Mouse (Mus musculus): Measurements from ENCODE around the gene Plp2.
A peak's percentile ranks its signal among the peaks of the same experiment; 100 is the strongest.

Plp2 gene

DNA sequence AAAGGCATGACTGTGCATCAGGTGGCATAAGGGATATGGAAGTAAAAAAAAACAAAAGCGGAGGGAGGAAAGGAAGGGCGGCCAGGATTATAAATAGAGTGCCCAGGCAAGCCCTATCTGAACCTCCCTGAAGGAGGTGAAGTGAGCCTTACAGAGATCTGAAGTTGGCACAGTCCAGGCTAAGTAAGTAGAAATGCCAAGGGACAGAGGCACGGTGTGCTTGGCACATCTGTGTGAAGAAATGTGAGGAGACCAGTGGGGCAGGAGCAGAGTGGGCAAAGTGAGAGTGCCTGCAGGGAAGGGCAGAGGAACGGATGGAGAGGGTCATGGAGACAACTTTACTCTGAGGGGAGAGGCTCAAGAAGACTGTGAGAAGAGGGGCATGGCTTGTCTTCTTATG lies 10.1 kb downstream of the Plp2 start:
- no peak for DNase-seq

DNA sequence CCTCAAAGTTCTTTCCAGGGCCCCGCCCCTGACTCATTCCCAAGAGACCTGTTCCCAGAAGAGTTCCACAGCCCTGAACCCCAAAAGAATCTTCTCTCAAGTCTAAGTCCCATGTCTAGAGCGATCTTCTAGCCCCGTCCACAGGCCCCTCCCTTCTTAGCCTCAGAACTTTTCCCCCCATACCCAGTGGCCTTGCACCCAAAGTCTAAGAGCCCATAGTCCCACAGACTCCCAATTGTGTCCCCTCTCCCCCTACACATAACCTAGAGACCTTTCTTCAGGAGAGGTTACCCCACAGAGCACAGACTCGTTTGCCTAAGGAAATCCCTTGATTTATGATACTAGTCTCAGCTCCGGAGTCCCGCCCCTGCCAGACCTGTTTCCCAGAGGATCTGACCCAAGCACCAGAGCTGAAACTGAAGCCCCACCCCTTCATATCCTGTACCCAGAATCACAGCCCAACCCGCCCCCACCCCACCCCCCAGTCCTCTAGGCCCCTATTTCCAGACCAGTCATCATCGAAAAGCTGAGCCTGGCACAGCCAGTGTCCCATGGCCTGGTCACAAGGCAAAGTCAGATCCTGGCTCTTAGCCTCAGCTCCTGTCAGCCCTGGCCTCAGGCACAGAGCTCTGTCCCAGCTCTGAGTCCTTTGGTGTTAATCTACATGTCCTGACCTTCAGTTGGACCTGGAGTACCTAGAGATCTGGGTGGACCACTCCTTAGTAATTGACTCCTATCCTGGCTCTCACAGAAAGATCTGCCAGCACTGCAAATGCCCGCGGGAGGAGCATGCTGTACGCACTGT lies 12.2 kb downstream of the Plp2 start:
- peak; percentile 56 for DNase-seq

DNA sequence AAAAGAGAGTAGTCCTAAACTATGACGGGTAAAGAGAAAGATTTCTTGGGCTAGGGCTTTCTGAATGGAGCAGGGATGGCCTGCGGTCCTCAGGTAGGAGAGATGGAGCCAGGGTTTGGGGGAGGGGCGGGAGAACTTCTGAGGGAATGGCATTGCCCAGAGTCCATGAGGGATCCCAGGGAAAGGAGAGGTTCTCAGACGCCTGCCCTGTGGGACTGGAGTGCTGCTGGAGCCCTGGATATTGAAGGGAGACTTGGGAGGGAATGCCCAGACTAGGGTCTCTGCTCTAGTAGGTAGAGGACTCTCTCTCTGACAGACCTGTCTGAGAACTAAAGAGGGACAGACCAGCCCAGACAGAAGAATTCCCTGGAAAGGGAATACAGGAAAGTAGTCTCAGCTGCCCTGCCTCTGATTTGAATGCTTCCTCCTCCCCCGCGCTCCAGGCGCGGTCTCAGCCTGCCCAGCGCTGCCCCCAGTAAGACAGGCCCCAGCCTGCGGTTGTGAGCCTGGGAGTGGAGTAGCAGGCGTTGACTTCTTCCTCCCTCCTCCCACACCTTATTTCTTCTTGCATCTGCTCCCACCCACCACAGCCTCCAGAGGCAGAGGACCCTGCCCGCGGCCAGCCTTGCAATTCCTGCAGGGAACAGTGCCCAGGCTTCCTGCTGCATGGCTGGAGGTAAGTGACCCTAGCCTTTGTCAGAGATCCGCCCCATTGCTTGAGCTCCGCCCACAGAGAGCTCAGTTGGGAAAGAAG lies 13.0 kb downstream of the Plp2 start:
- DNase-seq = peak; percentile 82

- peak; percentile 72 for DNase-seq
Measured at GRCm38 (mm10) chrX:7657221-7657639, 14.0 kb downstream of the Plp2 start, which contains the start of gene Prickle3. Gene Prickle3 (plus strand): TSS chrX:7657260.

DNA sequence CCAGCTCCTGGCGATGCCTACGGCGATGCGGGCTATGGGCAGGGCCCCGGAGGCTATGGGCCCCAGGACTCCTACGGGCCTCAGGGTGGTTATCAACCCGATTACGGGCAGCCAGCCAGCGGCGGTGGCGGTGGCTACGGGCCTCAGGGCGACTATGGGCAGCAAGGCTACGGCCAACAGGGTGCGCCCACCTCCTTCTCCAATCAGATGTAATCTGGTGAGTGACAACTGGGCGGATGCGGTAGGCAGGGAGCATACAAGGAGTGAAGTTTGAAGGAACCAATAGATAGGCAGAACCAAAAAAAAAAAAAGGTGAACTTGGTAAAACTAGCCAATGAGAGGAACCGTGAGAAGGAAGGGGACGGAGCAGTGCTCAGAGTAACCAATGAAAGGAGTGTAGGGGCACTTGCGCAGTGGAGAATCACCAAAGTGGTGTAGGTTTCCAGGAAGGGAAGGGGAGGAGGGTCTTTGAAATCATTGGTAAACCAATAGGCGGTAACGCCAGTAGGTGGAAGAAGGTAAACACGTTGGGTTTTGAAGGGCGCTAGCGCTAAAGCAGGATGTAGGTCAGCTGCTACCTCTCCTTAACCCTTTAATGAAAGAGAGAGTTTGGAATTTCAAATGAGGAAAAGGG lies 22.4 kb downstream of the Plp2 start:
- DNase-seq = peak; percentile 91

- DNase-seq = peak; percentile 79
Measured at GRCm38 (mm10) chrX:7645349-7645748, 25.8 kb downstream of the Plp2 start.

DNA sequence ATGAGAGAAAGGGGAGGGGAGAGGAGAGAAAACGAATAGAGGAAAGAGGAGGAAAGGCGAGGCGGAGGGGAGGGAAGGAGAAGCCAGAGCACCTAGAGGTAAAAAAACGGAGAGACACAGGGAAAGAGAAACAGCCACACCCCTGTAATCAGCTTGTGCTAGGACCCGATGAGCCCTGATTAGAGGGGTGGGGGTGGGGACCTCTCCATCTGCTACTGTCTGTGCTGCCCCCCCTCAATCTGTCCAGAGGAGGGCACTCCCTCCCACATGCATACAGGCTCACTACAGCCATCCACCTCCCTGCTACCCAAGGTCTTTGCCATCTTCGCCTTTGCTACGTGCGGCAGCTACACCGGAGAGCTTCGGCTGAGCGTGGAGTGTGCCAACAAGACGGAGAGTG lies 30.4 kb downstream of the Plp2 start:
- DNase-seq = no peak

GRCm38 (mm10) chrX:7639536-7640325 lies 31.5 kb downstream of the Plp2 start:
- DNase-seq = no peak

DNA sequence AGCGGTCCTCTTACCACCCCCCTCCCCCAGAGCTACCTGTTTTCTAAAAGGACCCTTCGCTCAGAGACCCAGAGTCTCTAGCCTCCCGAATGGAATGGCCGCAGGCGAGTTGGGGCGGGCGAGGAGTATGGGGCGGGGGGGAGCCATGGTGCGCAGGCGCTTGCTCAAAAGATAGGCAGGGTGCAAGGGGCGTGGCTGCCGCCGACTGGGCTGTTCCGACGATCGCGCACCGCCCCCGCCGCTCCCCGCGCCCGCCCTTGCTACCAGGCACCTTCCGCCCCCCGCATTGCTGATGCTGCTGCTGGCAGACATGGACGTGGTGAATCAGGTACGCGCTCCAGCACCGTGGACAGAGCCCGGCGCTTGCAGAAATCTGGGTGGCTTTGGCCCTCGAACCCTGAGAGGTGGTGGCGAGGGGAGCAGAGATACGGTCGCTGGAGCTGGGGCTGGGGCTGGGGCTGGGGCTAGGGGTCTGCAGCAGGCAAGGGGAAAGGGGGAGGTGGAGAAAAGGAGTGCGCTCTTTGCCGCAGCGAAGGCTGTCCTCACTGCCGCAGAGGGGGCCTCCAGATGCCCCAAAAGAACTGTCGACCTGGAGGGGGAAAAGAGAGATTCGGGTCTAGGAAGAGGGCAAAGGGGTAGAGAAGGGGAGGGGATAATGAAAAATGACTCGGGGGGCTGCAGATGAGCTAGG lies 32.6 kb downstream of the Plp2 start, which contains the start of gene Syp:
Gene Syp, plus strand, starts transcription at position 71 of the 691 bp plus-strand sequence.
- peak; percentile 84 for DNase-seq

DNA sequence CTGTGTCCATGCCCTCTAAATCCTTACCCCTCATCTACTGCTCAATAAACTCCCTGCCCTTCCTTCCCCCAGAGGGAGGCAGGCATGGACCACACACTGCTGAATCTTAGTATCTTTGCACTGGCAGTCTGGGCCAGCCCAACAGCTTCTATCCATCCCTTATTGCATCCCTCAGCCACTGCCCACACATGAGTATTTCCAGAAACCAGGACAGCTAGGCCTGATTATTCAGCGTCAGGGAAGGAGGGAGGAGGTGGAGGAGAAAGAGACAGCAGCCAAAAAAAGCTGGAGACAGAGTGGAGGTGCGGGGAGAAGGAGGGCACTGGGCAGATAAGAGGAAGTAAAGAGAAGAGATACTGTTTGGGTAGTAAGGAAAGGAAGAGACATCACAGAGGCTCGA lies 36.1 kb downstream of the Plp2 start:
- DNase-seq = no peak

DNA sequence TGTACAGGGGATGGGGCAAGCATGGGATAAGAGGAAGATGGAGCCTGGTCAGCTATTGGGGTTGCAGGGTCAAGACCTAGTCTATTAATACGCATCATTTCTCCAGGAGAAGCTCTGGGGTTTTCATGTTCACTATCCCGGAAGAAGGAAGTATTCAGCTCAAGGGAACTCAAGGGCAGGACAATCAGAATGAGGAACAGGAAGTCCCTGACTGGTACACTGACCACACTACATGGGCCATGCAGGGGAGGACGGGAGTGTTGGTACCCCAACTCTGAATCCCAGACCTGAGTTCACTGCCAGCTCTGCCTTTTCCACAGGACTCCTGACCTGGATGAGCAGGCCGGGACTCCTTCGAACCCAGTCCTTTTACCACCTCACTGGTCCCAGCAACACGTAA lies 38.6 kb downstream of the Plp2 start:
- no peak for DNase-seq

All from kidney, postnatal 14 days (tissue).